Mouse (Mus musculus) lung, embryonic 16.5 days (tissue): ENCODE results near the gene Wasl. TPM values are rescaled to one million over a fixed set of nuclear protein-coding genes. Genes with fewer than 3 reads are reported as not detected.

ENCODE experiments used
- ATAC-seq: fragments of 200-750 bp; cut with Nextera tagmentation; 2 replicates; pipeline ENCODE4 v1.8.0; 2017; ENCODE audit warnings: low read depth, mild to moderate bottlenecking, moderate library complexity
- H3K27ac ChIP-seq: fragments of 300-500 bp; sonication (generic); 2 replicates; pipeline ENCODE4 v1.5.1; 2014; ENCODE audit warnings: mild to moderate bottlenecking, control low read depth, low read length
- H3K27me3 ChIP-seq: fragments of 300-500 bp; sonication (generic); 2 replicates; pipeline ENCODE4 v1.6.1; 2014; ENCODE audit warnings: low read depth, low read length, mixed read lengths; ENCODE audit not compliant: control insufficient read depth, insufficient read depth
- H3K36me3 ChIP-seq: fragments of 300-500 bp; sonication (generic); 2 replicates; pipeline ENCODE4 v1.6.1; 2014; ENCODE audit warnings: low read length; ENCODE audit not compliant: control insufficient read depth, insufficient read depth
- H3K4me1 ChIP-seq: fragments of 300-500 bp; sonication (generic); replicated peaks from 2 replicates; pipeline ENCODE4 v1.6.1; 2014; ENCODE audit warnings: low read length, mixed read lengths; ENCODE audit not compliant: control insufficient read depth, insufficient read depth
- H3K4me2 ChIP-seq: fragments of 300-500 bp; sonication (generic); 2 replicates; pipeline ENCODE4 v1.6.1; 2014; ENCODE audit warnings: low read depth, low read length, control low read depth
- H3K4me3 ChIP-seq: fragments of 300-500 bp; sonication (generic); 2 replicates; pipeline ENCODE4 v1.5.1; 2014; ENCODE audit warnings: mild to moderate bottlenecking, low read length, control low read depth
- H3K9ac ChIP-seq: fragments of 300-500 bp; sonication (generic); 2 replicates; pipeline ENCODE4 v1.6.1; 2014; ENCODE audit warnings: low read length, control low read depth
- H3K9me3 ChIP-seq: fragments of 300-500 bp; sonication (generic); 2 replicates; pipeline ENCODE4 v1.6.1; 2016; ENCODE audit warnings: low read length; ENCODE audit not compliant: control insufficient read depth
- whole genome bisulfite sequencing: fragments of 180-500 bp; shearing (Covaris S2); extraction: QIAGEN DNeasy Blood & Tissue Kit; methylation state at CpG from one replicate; pipeline ENCODE4 v1.1.7; 2014; 5-methylcytosine and 5-hydroxymethylcytosine counted together
- polyA plus RNA-seq: library from polyadenylated mRNA; unstranded; fragments of >200 nt; fragmentation: Nextera tagmentation; extraction: Ambion mirVana; gene quantifications from 2 replicates; pipeline ENCODE4 v1.2.1, GENCODE M21; 2015

The Wasl gene
- polyA plus RNA-seq, 1 experiment from 2014 or later, result 67.9 TPM

- no peak for ATAC-seq
- H3K4me2 ChIP-seq, result no peak overlapping the region
- H3K27me3 ChIP-seq, result no peaks in the 10 kb centered on the region
- H3K9me3 ChIP-seq, result no peaks in the 10 kb centered on the region
- H3K4me1 ChIP-seq, result no peaks in the 10 kb centered on the region
- no peak overlapping the region for H3K27ac ChIP-seq
- H3K9ac ChIP-seq, result no peak overlapping the region
- H3K4me3 ChIP-seq, result no peak overlapping the region
- H3K36me3 ChIP-seq, result no peaks in the 10 kb centered on the region
- 61% methylated on average over 9 of the region's 9 CpGs for WGBS
These were observed 100.7 kb downstream of the Wasl start for GRCm38 (mm10) chr6:24564081-24564480.

Other genes starting within 250 kb of the Wasl start
- gene Iqub, start 149.9 kb downstream of the Wasl start, polyA plus RNA-seq, result 1.5 and 2.1 TPM in 2 replicates
- 318 and 319 TPM in 2 replicates for gene Ndufa5, start 137.0 kb downstream of the Wasl start, polyA plus RNA-seq
- 0.11 and 0.23 TPM in 2 replicates for gene Asb15, start 136.9 kb downstream of the Wasl start, polyA plus RNA-seq
- 1.3 and 1.7 TPM in 2 replicates for gene Lmod2, start 67.2 kb downstream of the Wasl start, polyA plus RNA-seq
- gene Hyal6, start 68.2 kb upstream of the Wasl start, polyA plus RNA-seq, result not detected in 2 replicates
- not detected in 2 replicates for gene Hyal4, start 83.3 kb upstream of the Wasl start, polyA plus RNA-seq
- not detected in 2 replicates for gene Spam1, start 126.2 kb upstream of the Wasl start, polyA plus RNA-seq
- not detected in 2 replicates for gene Hyal5, start 193.0 kb upstream of the Wasl start, polyA plus RNA-seq